Mouse (Mus musculus) testis, postnatal 14 days (tissue): ENCODE measurements at regions not wholly inside any gene's neighbourhood (a gene's known extent, or its start where the extent isn't known, plus 50 kb on each side); places are given as distances from the start of the nearest gene placed in this dataset.

Experiments used
- DNase-seq: peaks from one replicate; pipeline ENCODE4 v3.0.0; 2021; ENCODE audit warnings: low spot score

DNA sequence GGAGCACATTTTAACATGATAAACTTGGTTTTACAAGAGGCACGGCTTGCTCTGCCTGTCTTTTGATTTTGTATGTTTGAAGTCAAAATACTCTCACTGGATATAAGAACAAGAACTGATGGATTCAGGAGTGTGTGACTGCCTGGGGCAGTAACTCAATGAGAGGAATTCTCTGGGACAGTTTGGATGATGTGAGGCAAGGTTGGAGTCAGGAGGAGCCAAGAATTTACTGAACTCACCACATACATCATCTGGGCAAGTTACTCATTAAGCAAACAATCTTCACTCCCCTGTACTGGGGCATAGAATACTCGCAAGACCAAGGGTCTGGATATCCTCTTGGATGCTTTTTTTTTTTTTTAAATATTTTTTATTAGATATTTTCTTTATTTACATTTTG, 87.7 kb upstream of the 4933412E24Rik start:
- DNase-seq, result no peak

GRCm38 (mm10) chr15:60101485-60102280, 85.3 kb upstream of the 4933412E24Rik start:
- DNase-seq, result no peak

DNA sequence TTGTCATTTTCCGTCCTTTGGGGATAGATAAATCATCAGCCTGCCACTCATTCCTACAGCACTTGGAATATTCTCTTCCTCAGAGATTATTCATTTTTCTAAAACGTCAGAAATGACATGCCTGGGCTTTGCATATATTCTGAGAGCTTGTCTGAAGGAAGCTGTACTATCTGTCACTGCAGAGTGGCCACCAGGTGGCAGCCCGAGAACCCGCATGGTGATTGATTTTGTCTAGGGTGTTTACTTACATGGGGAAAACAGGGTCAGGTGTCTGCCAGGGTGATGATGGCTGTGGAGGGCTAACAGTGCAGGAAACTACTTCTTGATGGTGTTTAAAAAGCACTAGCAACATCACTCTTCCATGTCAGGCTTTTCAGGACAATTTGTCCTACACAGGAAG, 80.7 kb upstream of the 4933412E24Rik start:
- DNase-seq, result peak; percentile 3

DNA sequence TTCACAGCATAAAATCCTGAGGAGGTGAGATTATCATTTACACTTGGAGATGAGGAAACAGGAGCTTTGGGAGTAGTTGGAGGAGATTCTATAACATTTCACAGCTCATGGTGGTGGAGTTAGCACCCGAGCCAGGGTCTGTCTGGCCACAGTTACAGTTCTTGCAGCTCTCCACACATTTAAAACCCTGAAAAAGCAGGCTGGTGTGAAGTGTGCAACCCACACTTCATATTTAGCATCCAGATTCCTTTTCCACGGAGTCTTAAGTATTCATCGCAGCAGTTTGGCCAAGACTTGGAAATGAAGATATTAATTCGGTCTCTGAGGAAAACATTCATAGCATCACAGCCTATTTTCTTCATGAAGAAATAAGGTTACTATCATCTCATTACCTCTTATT, 79.7 kb upstream of the 4933412E24Rik start:
- DNase-seq, result no peak

- DNase-seq, result no peak
Observed at GRCm38 (mm10) chr15:60089921-60090320, 73.5 kb upstream of the 4933412E24Rik start.

DNA sequence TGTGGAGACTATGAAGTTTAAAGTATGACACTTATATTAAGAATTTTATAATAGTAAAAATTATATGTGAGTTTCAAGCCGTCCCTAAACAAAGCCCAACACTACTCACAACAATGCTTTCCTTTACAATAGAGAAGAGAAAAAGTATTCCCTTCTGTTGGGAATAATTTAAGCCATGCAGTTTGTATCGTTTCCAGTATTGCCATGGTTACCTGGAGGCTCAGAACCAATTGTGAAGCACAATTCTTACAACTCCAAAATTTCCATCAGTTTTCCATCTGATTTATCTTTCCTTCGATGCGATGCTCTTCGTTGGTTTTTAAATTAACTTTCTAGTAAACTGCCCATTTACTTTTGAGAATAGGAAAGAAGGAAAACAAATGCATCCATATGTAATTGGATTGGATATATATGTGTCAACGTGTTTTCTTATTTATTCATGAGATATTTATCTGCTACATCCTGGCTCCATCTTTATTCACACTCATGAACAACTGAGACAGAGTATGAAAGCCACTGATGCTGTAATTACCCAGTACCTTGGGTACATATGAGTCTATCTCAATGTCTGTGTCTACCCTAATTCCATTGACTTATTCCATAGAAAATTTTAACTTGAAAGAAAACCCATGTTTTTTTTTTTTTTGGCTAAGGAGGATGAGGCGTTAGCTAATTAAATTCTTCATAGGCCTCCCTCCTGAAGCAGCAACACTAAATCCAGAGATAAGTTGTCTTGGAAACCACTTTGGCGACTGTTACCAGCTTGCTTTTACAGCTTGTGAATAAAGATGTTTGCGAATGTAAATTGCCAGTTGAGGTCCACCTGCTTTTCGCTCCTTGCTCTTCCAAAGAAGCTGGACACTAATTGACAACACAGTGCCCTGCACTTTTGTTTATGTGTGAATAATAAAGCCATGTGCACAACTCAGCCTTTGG, 72.8 kb upstream of the 4933412E24Rik start:
- DNase-seq, result no peak
